Mouse (Mus musculus) liver, embryonic 14.5 days (tissue): ENCODE measurements at regions not wholly inside any gene's neighbourhood (a gene's known extent, or its start where the extent isn't known, plus 50 kb on each side); places are given as distances from the start of the nearest gene placed in this dataset.

Source experiments
- ATAC-seq: fragments of 200-750 bp; cut with Nextera tagmentation; 2 replicates; pipeline ENCODE4 v1.8.0; 2017; ENCODE audit warnings: moderate number of reproducible peaks, mild to moderate bottlenecking, moderate library complexity; ENCODE audit not compliant: insufficient read depth
- DNase-seq, 3 experiments: peaks; one replicate each; pipeline ENCODE4 v3.0.0-alpha.2; 2012 to 2013; ENCODE audit warnings: low read depth in 3 of 3, low spot score in 3 of 3
- H3K27ac ChIP-seq: fragments of 300-500 bp; sonication (generic); 2 replicates; pipeline ENCODE4 v1.5.1; 2014; ENCODE audit warnings: moderate library complexity, mild to moderate bottlenecking, control low read depth, inconsistent platforms
- H3K27me3 ChIP-seq: fragments of 300-500 bp; sonication (generic); 2 replicates; pipeline ENCODE4 v1.6.1; 2014; ENCODE audit warnings: mild to moderate bottlenecking, low read length, moderate library complexity; ENCODE audit not compliant: control insufficient read depth, insufficient read depth
- H3K36me3 ChIP-seq: fragments of 300-500 bp; sonication (generic); replicated peaks from 2 replicates; pipeline ENCODE4 v1.6.1; 2014; ENCODE audit warnings: low read depth; ENCODE audit not compliant: control insufficient read depth, insufficient read depth
- H3K4me1 ChIP-seq, 2 experiments: fragments of 200-500 bp in 1 of 2; fragments of 300-500 bp in 1 of 2; sonication (generic) in 1 of 2; replicated peaks; 2 replicates each; pipeline ENCODE4 v1.6.1; 2012 to 2014; ENCODE audit warnings: antibody characterized with exemption in 1 of 2, inconsistent platforms in 1 of 2, low read length in 1 of 2; ENCODE audit not compliant: control insufficient read depth in 2 of 2, insufficient read depth in 2 of 2
- H3K4me2 ChIP-seq: fragments of 300-500 bp; sonication (generic); 2 replicates; pipeline ENCODE4 v1.6.1; 2014; ENCODE audit warnings: low read depth, mild to moderate bottlenecking, control low read depth, moderate library complexity
- H3K4me3 ChIP-seq, 2 experiments: fragments of 200-500 bp in 1 of 2; fragments of 300-500 bp in 1 of 2; sonication (generic) in 1 of 2; 2 replicates each; pipeline ENCODE4 v1.5.1; 2012 to 2014; ENCODE audit warnings: low read depth in 2 of 2, low read length in 2 of 2, mild to moderate bottlenecking in 2 of 2, control low read depth in 1 of 2, inconsistent platforms in 1 of 2, moderate library complexity in 1 of 2; ENCODE audit not compliant: insufficient read depth in 1 of 2
- H3K9ac ChIP-seq: fragments of 300-500 bp; sonication (generic); replicated peaks from 2 replicates; pipeline ENCODE4 v1.6.1; 2014; ENCODE audit warnings: mild to moderate bottlenecking, control low read depth, moderate library complexity
- H3K9me3 ChIP-seq: fragments of 300-500 bp; sonication (generic); 2 replicates; pipeline ENCODE4 v1.6.1; 2016; ENCODE audit warnings: low read length, mixed read lengths; ENCODE audit not compliant: control insufficient read depth
- CTCF ChIP-seq: IDR thresholded peaks from 2 replicates; pipeline ENCODE4 v1.5.1; 2016; ENCODE audit warnings: antibody characterized with exemption, low read depth, control low read depth
- EP300 ChIP-seq: IDR thresholded peaks from 2 replicates; pipeline ENCODE4 v1.6.1; 2016; ENCODE audit warnings: antibody characterized with exemption, low read depth
- WGBS: fragments of 180-500 bp; shearing (Covaris S2); extraction: QIAGEN DNeasy Blood & Tissue Kit; methylation state at CpG from one replicate; pipeline ENCODE4 v1.1.7; 2014; ENCODE audit not compliant: insufficient replicate concordance; 5-methylcytosine and 5-hydroxymethylcytosine counted together

DNA sequence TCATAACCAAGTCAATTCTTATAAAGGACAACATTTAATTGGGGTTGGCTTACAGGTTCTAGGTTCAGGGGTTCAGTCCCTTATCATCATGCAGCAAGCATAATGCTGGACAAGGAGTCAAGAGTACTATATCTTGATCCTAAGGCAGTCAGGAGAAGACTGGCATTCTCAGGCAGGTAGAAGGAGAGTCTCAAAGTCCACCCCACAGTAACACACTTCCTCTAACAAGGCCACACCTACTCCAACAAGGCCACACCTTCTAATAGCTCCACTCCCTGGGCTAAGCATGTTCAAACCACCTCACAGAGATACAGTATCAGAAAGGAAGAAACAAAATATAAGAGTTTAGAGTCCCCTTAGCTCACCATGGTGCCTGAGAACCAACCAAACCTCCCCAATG lies 557.3 kb upstream of the Castor2 start:
- no peaks in the 10 kb centered on the region for H3K9me3 ChIP-seq
- H3K27ac ChIP-seq: no peak overlapping the region
- no peak overlapping the region for H3K4me3 ChIP-seq
- H3K27me3 ChIP-seq: no peaks in the 10 kb centered on the region
- DNase-seq (no peak), ATAC-seq (no peak)
- H3K36me3 ChIP-seq: no peaks in the 10 kb centered on the region
- no peaks in the 10 kb centered on the region for H3K4me1 ChIP-seq
- TF ChIP-seq CTCF (no peak), EP300 (no peak)
- no peak overlapping the region for H3K4me2 ChIP-seq
- H3K9ac ChIP-seq: no peak overlapping the region

DNA sequence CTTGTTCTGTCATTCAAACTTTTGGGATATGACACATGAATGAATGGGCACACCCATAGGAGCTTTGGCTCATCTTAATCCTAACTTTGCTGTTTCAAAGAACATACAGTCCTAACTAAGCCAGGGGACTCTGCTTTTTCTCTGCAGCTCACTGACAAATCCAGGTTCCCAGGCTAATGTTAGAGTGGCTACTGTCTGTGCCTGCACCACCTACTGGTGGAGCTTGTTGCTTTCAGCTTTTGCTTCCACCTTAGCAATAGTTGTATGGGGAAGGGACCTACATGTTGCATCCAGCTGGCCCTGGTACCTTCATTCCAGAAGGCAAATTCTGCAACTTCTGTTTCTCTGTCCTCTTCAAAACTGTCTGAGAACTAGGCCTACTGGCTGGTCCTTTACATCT lies 566.8 kb upstream of the Castor2 start:
- no peak overlapping the region for H3K4me3 ChIP-seq
- no peak overlapping the region for H3K27ac ChIP-seq
- H3K9ac ChIP-seq: no peak overlapping the region
- no peak for DNase-seq
- ATAC-seq: no peak
- no peaks in the 10 kb centered on the region for H3K36me3 ChIP-seq
- no peaks in the 10 kb centered on the region for H3K4me1 ChIP-seq
- no peak for TF ChIP-seq EP300
- no peak for TF ChIP-seq CTCF
- no peaks in the 10 kb centered on the region for H3K9me3 ChIP-seq
- no peaks in the 10 kb centered on the region for H3K27me3 ChIP-seq
- no peak overlapping the region for H3K4me2 ChIP-seq

DNA sequence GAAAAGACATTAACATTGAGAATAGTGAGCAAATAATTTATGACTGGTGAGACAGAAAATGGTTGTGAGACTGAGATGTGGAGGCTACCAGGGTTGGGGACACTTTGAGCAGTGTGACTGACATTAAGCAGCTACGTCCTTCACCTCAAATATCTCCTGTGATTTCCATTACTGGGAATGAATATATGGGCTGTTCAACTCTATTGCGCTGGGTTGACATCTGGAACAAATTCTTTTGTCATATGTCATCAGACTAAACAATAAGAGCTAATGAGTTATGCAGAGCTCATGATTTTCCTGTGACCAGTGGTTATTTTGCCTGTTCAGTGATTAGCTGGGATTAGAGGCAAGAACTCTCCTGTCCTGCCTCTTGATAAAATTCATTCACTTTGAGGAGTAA lies 593.9 kb upstream of the Castor2 start:
- no peak for TF ChIP-seq CTCF
- no peak for TF ChIP-seq EP300
- no peak overlapping the region for H3K9ac ChIP-seq
- H3K4me1 ChIP-seq: no peaks in the 10 kb centered on the region
- DNase-seq (no peak), ATAC-seq (no peak)
- no peaks in the 10 kb centered on the region for H3K36me3 ChIP-seq
- H3K27me3 ChIP-seq: no peaks in the 10 kb centered on the region
- no peak overlapping the region for H3K4me3 ChIP-seq
- H3K4me2 ChIP-seq: no peak overlapping the region
- no peaks in the 10 kb centered on the region for H3K9me3 ChIP-seq
- no peak overlapping the region for H3K27ac ChIP-seq
- WGBS: 40% methylated on average over 2 of the region's 2 CpGs

GRCm38 (mm10) chr5:133487806-133488290 lies 611.7 kb upstream of the Castor2 start:
- H3K4me3 ChIP-seq: no peak overlapping the region
- H3K4me1 ChIP-seq: no peaks in the 10 kb centered on the region
- H3K9ac ChIP-seq: no peak overlapping the region
- DNase-seq: no peak
- H3K4me2 ChIP-seq: no peak overlapping the region
- no peak for ATAC-seq
- 43% methylated on average over 5 of the region's 5 CpGs for WGBS
- no peak for TF ChIP-seq CTCF
- no peak for TF ChIP-seq EP300
- no peak overlapping the region for H3K27ac ChIP-seq
- no peaks in the 10 kb centered on the region for H3K36me3 ChIP-seq
- no peaks in the 10 kb centered on the region for H3K9me3 ChIP-seq
- H3K27me3 ChIP-seq: no peaks in the 10 kb centered on the region

- H3K36me3 ChIP-seq: no peaks in the 10 kb centered on the region
Observed at GRCm38 (mm10) chr5:133482291-133483086, 617.0 kb upstream of the Castor2 start.

More at GRCm38 (mm10) chr5:133482291-133483086, 617.0 kb upstream of the Castor2 start:
- no peak overlapping the region for H3K27ac ChIP-seq
- no peaks in the 10 kb centered on the region for H3K9me3 ChIP-seq
- no peak for DNase-seq
- H3K4me3 ChIP-seq: no peak overlapping the region
- no peak overlapping the region for H3K9ac ChIP-seq
- no peak for TF ChIP-seq CTCF
- TF ChIP-seq EP300: no peak
- WGBS: 67% methylated on average over 14 of the region's 14 CpGs
- ATAC-seq: no peak
- no peaks in the 10 kb centered on the region for H3K27me3 ChIP-seq
- no peaks in the 10 kb centered on the region for H3K4me1 ChIP-seq
- no peak overlapping the region for H3K4me2 ChIP-seq
